Mouse (Mus musculus) lung, postnatal 14 days (tissue): ENCODE results near the gene Clec16a.

ENCODE experiments used
- DNase-seq: peaks from one replicate; pipeline ENCODE4 v3.0.0; 2021

Gene Clec16a

DNA sequence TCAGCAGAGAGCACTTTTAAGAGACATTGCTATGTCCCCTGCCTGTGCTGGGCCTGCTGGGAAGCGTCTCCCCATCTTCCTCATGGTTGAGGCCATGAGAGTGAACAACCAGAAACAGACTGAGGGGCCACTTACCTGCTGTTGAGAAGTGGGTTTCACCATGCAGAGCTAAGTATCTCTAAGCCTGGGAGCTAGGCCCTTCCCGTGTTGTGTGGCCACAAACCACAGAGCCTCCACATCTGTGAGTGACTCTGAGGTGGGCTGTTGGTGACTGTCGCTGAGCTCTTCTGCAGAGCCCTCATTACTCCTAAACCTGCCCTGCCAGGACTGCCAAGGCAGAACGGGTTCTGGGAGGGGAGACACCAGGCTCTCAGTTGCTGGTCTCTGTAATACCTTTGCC lies 185.8 kb downstream of the Clec16a start:
- DNase-seq: no peak

DNA sequence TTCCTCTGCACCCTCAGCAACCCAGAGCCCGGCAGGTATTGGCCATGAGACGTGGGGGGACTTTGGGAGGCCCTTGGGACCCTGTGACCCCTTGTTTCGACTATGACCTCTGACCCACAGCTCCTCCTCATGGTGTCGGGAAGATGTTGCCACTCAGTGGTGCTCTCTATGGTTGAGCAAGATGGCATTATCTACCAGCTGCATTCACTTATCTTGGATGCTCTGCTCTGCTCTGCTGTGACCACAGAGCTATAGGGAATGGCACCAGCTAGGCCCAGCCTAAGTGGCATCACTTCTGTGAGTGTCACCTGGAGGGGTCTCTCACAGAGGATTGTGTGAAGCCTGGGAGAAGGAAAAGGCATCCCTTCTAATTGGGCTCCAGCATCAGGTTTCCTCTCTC lies 186.6 kb downstream of the Clec16a start:
- DNase-seq: no peak

DNA sequence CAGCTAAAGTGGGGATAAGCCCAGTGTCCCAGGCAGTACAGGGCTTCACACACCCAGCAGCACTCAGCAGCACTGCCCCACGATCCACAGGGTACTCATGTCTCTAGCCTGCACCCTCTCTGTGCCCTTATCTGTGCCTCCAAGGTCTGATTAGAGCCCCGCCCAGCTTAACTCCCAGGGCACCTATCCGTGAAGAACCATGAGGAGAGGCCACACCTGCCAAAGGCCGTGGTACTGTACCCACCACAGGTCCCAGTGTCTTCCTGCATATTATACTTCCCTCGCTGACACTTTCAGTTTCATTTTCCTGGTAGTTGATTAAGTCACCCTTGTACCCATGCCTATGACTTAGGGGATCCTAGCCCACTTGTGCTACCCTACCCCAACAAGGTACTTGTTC lies 187.3 kb downstream of the Clec16a start:
- no peak for DNase-seq

DNA sequence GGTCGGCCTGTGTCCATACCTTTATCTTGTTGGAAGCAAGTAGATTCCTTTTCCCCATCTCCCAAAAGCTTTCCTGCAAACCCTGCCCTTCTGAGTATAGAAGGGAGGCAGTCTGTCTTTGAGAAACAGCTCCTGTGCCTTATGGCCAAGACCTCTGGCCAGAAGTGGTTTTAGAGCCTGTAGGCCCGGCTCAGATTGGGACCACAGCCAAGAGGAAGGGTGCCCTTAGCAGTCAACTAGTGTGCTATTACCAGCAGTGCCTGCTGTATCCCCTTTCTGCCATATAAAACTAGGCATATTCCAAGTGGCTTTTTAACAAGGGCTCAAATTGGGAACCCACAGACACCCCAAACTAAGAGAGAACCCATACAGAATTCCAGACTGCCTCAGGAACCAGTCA lies 190.6 kb downstream of the Clec16a start:
- peak; percentile 41 for DNase-seq

DNA sequence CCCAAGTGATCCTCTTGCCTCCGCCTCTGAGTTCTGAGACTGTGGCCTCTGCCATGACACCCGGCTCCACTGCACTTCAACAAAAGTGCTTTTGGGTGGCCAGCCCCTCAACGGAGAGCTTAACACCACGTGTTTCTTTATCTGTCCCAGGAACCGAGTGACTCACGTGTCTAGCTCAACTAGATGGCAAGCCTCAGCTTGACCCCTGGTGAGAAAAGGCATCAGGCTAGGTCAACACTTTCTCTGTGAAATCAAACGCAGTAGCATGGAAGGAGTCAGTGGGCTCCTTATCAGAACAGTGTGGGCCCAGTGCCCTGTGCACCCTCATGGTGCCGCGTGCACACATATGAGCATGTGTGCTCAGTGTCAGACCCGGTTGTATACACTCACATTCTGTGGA lies 191.2 kb downstream of the Clec16a start:
- no peak for DNase-seq

DNA sequence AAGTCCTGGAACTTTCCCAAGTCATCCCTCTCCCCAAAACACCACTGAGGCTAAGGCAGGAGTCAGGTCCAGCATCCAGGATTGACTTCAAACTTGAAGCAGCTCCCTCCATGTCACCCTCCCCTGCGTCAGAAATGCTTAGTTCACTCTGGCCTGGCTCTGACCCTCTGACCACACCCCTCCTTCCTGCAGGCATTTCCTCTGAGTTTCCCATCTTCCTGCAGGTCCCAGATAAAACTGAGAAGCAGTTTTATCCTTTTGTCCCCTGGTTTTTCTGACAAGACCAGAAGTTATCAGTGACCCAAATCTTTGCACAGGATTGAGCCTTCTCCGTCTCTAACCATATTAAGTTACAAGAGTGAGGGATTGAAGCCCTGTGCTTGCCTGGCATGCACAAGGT lies 192.4 kb downstream of the Clec16a start:
- DNase-seq: peak; percentile 42

DNA sequence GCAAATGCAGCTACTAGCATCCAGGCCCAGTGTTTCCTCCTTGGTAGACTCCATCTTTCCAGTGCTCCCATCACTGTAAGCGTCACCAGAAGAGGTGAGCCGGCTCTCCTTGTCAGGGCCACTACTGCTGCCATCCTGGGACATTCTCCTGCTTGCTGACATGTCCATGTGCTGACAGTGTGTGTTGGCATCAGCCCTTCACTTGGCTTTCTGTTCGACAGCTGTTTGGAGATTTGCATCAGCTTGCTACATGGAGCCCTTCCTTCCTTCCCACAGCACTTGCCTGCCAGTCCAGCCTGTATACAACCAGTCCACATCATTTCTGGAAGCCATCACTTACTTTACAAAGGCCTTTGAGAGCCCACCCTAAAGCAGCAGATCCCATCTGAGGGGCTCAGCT lies 193.7 kb downstream of the Clec16a start:
- DNase-seq: no peak

DNA sequence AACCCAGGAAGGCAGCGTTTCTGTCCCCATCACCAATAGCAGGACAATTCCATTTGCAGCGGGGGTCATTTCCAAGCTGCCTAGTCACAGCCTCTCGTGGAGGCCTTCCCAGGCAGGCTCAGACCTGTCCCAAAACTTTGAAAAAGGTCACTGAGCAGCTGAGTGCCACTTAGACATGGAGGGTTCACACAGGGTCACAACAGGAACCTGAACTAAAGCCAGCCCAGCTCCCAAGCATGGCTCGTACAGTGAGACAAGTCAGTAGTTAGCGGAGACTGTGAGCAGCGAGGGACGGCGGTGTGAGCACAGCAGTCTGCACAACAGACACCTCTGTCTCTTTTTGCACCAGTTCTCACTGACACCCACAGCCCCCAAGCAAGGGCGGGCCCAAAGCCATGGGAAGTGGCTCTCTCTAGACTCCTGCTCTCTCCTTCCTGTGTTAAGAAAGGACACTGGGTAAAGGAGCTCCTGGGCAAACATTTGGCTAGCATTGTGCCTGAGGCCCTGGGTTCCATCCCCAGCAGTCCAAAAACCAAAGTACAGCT lies 194.8 kb downstream of the Clec16a start:
- DNase-seq: no peak

DNA sequence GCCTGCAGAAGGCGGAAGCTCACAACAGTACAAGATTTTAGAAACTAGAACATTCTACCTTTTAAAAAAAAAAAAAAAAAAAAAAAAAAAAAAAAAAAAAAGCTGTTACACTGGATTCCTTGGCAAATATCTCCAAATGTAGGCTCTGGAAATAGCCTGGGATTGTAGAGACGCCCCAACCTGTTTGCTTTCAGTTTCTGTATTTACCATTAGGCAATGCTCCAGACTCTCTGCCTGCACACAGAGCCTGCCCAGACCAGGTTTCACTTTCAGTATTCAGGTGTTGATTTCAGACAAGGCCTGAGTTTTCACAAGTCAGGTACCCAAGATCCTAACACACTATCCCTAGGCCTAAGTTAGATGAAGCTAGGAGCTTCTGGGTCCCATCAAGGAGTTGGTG lies 195.9 kb downstream of the Clec16a start:
- DNase-seq: peak; percentile 43

DNA sequence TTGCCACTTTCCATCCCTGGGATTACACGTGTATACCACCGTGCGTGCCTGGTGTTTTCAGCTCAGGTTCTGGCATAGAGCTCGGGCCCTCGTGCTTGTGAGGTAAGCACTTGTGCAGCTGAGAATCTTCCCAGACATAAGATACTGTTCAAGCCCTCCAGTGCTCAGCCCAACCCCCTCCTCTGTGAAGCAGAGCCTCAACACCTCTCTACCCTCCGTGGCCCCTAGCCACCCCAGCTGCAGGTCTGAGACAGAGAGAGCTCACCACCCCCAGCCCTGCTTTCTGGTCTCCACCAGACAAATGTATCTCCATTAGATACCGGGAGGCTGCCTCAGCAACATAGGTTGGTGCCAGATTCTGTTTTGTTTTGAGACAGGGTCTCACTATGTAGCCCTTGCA lies 204.1 kb downstream of the Clec16a start:
- DNase-seq: no peak

DNA sequence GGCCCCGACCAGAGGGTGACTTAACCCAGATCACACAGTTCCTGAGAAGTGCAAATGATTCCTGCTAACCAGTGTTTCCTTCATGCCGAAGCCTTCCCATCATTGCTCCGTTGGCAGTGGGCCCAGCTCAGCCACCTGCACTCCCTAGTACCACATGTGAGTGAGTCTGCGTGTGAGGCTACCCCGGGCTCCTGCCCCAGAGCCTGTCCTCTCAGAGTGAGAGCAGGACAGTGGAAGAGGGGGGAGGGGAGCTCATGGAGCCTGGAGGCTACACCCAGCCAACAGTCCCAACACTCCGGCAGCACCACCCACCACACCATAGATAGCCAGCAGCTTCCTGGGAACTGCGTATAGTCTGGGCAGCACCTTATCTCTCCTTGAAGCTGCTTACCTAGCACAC lies 204.7 kb downstream of the Clec16a start:
- no peak for DNase-seq

DNA sequence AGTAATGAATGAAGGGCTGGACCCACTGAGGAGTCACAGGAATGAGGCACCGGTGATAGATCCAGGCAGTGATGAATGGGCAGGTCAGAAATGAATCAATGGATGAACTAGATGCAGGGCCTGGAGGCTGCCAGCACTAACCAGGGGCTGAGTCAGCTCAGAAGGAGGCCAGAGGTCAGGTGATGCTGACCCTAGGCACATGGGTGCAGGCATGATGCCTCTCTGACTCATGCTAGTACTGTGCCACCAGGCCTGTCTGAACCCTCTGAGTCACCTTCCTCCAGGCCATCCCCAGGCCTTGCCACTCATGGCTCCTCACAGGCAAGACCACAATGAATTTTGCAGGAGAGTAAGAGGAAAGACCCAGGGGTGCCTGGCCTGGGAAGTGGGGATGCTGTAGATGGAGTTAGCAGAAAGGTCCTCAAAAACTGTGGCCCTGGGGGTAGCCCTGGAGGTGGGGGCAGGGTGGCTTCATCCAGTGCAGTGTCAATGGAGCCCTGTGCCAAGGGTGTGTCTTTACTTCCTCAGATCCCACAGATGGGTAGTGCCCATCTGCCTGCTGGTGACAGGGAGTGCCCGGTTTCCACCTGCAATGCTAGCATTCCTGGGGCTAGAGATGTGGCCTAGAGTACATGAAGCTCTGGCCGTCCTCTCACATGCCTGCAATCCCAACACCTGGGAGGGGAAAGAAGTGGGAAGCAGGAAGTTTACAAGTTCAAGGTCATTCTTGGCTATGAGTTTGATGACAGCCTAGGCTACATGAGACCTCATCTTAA lies 209.6 kb downstream of the Clec16a start:
- no peak for DNase-seq

DNA sequence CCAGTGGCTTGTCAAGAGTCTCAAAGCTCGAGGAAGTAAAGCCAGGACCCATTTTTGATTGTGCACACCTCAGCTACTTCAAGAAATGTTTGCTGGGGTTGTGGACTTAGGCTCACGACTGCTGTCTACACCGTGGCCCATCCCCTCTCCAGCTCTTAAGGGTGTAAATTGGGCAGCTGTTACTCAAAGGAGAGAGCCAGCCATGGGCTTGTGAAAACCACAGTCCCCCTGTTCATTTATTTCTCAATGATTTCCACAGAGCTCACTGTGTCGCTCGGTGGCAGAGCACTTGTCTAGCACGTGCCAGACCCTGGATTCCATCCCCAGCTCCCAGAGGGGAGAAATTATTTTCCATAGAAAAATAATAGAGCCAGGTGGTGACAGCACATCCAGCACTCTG lies 211.0 kb downstream of the Clec16a start:
- DNase-seq: no peak

DNA sequence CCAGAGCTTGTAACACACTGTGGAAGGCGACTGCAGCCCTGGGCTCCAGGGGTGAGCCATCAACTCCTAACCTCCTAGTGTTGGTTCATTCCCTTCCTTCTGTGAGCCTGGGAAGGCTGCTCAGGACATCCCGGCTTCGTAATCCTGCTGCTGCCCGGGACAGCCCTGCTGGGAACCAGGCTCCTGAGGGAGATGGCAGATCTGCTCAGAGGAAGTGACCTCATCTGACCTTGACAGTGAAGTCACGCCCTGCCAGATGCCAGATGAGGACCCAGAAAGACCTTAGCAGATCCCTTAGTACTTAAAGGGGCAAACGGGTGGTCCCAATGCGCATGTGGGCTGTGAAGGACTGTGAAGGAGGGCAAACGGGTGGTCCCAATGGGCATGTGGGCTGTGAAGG lies 216.0 kb downstream of the Clec16a start:
- DNase-seq: no peak

DNA sequence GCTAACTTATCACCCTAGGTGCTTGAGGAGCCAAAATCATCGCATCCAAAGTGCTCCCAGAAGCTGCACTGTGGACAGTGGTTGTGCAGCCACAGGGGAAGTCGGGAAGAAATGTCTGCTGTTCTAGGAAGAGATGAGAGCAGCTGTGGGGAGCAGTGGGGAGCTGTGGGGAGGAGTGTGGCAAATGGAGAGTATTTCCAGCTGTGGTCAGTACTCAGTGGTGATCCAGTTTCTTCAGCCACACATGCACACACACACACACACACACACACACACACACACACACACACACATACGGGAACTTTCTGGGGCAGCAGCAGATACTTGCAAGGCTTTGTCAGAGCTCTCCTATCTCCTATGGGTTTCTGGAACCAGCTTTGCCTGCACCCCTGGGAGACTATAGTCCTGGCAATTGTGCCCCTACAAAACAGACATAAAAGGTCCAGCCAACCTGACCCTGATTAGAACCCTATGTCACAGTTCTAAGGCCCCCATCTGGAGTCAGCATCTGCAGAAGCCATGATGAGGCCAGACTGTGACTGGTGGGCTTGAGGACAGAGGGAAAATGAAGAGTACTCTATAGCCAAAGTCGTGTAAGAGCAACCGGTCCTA lies 217.5 kb downstream of the Clec16a start:
- no peak for DNase-seq

DNA sequence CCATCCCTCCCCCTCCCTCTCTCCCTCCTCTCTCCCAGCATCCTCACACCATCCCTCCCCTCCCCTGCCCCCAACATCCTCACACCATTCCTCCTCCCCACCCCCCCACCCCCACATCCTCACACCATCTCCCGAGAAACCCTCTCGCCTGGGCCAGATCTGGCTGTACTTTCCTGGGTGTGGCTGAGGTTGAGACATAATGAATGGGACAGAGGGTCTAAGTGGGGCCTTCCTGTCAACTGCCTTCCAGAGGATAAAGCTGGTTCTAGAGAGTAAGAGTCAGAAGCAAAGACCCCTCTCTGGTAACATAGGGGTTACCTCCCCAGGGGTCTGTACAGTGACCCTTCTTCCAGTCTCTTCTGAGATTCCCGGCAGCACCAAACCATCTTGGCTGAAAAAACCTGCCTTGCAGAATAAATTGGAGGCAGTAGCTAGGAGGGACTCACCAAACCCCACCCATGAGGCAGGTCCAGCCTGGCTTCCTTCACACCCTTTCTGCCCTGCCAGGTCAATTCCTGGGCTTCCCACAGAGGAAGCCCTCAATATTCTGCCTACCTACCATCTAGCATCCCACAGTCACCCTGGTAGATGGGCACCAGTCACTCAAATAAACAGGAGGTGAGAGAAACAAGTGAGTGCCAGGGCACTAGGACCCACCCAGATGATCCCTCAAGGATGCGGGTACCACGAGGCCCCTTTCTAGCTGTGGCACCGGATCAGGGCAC lies 218.6 kb downstream of the Clec16a start:
- no peak for DNase-seq

DNA sequence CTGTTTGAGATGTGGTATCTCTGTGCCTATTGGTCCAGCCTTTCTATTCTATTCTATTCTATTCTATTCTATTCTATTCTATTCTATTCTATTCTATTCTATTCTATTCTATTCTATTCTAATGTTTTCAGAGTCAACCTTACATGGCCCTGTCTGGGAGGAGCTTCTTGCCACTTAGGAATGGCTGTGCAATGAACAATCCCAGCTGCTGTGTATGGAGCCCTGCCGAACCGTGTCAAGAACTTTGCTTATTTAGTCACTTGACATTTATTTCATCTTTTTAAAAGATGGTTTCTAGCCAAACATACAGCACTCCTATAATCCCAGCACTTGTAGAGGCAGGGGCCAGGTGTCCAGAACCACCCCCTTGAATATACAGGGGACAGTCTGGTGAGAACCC lies 219.2 kb downstream of the Clec16a start:
- DNase-seq: peak; percentile 58

DNA sequence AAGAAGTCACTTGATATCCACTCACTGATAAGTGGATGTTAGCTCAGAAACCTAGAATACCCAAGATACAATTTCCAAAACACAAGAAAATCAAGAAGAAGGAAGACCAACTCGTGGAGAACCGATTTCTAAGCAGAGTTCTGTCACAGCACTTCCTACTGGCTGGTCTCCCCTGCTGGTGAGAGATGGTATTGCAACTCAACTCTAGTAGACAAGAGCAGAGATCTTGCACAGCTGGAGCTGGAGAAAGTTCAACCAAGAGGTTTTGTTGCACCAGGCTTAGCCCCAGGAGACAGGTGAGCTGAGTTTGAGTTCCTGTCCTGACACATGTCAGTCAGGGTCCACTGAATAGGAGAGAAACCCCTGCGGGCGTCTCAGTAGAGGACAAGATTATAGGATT lies 222.0 kb downstream of the Clec16a start:
- peak; percentile 90 for DNase-seq

DNA sequence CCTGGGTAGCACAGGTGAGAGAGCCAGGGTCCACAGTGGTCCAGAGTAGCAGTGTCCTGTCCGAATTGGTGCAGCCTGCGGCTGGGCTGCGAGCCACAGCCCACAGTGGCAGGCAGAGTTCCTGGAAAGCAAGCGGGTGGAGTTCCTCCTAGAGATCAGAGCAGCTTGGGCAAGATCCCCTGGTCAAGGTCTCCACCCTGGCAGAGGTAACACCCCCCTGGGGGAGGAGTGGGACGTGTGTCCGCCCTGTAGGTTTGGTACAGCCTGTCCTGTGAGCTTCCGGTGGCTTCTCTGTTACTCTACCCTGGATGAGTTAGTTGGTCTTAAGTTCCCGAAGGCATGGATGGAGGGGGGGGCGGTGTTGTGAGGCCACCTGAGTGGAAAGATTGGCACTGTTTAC lies 223.7 kb downstream of the Clec16a start:
- no peak for DNase-seq

DNA sequence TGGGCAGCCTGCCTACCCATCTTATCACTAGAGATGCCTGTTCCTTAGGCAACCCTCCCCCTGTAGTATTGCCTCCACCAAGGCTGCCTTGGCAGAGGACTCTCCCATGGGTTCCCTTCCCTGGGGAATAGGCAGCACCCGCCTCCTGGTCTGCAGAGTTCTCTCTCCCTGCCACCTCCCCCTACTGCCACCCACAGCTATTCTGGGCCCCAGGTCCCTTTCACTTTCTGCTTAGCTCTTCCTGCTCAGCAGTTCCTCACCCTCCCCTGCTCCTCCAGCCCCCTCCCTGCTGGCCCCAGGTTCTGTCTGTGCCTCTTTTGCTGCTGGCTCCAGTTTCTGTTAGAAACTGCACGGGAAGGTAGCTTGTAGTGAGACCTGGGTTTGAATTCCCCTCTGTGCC lies 224.5 kb downstream of the Clec16a start:
- DNase-seq: no peak

DNA sequence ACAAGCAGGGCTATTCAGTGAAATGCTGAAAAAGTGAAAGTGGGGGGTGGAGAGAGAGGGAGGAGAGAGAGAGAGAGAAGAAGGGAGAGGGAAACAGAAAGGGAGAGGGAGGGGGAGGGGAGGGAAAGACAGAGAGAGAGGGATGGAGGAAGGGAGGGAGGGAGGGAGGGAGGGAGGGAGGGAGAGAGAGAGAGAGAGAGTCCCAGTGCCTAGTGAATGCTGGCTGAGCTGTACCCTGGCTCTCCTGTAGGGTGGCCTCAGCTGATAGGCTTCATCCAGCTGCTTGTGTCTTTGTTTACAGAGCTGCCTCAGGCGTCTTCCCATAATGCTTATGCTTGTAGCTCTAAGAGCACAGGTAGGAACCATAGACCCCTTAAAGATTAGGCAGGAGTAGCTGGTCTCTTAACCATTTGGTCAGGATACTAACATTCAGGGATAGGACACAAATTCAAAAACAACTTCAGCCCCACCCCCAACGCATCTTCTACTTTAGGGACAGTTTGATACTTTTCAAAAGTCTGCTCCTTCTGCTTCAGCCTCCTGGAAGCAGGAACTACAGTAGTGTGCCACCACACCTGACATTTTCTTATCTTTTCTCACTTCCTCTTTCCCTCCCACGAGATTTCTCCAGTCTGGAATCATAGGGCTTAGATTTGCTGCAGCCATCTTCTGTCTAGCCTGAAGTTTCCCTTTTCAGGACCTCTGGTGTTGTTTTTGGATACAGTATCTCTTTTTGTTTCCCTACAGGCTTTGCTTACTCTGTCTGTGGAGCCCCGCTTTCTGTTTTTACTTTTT lies 225.6 kb downstream of the Clec16a start:
- no peak for DNase-seq

DNA sequence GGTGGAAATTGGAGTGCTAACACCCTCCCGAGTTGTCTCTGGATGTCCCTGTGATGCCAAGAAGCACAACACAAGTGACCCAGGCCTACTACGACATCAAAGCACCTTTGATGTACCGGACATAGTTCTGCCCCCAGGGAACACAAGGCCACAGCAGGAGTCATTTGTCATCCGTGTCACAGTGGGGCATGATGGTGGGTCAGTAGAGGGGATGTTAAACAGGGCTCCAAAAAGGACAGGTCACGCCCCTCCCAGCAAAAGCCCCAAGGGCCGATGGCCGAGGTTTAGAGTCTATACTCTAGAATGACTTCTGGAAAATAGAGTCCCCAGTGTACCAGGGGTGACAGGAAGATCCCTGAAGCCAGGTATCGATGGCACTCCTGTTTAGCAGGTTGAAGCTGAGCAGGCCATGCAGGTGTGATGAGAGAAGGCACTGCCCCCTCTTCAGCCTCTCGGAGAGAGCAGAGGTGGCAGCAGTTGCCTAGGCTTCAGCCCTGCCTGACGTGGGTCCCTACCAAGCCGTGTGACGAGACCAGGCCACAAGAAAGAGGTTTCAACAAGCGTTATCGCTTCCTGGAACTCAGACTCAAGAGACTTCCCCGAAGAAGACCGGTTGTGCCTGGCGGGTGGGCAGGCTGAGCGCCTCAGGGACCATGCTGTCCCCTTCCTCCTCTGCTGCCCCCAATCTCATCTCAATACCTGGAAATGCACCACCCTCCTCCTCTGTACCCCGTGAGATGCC lies 226.8 kb downstream of the Clec16a start:
- DNase-seq: no peak
